Mouse (Mus musculus) kidney, postnatal 4 days (tissue): ENCODE measurements at regions not wholly inside any gene's neighbourhood (a gene's known extent, or its start where the extent isn't known, plus 50 kb on each side); places are given as distances from the start of the nearest gene placed in this dataset.
A peak's percentile ranks its signal among the peaks of the same experiment; 100 is the strongest.

Source experiments
- DNase-seq, 2 experiments: peaks; one replicate each; pipeline ENCODE4 v3.0.0; 2021; ENCODE audit warnings: mixed read lengths in 2 of 2

DNA sequence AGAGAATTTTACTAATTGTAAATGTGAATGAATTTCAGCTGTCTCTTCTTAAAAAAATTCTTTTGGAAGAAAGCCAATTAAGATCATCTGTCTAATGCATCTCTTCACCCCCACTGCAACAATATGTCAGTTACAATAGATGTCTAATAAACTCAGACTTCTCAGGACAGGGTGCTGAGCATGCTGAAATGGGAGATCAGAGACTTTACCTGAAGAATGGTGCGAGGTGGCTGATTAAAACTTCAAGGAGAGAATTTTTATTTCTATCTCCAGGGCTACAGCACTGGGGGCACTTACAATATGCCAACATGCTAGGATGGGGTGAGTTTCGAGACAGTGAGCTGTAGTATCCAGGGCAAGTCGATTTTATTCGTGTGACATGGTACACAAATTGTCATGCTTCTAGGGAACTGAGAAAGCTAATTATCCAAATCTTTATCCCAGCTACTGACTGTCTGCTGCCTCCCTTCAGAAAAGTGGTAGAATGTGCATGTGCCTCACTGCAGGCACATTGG, 449.0 kb upstream of the Fam92a start:
- DNase-seq: no peak

DNA sequence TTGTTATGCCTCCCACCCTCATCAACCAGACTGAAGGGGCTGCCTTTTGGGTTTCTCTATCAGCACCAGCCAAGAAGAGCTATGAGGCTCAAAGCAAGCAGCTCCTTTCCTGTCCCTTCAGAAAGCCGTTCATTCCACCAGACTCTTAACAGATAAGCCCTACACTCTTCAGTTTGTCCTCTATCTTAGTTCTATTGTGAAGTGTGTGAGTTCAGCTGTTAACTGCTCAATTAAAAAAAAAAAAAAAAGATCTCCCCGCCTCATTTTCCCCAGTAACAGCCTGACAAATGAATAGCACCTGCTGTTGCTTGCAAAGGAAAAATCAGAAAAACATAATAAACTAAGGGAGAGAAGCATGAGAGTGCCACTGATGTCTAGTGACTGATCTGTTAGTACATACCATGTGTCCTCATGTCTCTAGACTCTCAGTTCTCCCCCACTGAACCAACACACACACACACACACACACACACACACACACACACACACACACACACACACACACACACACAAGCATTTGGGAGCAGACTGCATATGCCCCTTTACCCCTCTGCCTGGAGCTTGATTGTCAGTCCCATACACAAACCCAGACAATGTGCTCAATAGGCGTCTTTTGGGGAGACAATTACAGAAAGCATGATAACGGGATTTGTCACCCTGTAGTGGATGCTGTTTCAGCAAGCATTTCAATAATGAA, 448.4 kb upstream of the Fam92a start:
- no peak for DNase-seq

DNA sequence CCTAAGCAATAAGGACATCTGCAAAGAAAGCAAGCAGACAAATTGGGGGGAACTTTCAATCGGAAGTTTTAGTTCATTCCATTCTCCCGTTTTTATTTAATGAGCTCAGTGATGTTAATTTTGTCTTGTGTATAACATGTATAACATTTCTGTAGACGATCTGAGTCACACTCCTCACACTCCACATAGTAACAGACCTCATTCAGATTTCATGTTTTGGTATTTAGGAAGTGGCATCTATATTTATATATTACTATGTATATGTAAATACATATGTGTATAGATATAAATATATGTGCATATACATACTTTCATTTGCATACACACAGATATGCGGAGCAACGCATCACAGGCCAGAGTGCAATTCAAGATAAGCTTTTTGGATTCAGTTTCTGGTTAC, 444.9 kb upstream of the Fam92a start:
- no peak for DNase-seq

DNA sequence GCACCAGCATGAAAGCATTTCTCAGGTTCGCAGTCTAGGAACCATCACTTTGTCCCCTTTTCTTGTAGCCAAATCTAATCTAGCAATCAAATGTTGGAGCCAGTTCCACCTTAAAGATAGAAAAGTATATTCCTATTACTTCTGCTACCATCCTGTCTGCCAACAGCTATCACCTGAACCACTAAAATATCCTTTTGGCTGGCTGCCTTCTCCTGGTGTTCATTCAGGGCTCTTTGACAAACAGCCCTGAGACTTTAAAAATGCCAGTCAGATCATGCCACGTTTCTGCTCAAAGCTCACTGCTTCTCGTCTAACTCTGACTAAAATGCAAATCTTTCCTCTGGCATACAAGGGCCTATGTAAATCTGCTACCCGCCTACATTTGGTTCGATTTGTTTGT, 439.7 kb upstream of the Fam92a start:
- DNase-seq: no peak

DNA sequence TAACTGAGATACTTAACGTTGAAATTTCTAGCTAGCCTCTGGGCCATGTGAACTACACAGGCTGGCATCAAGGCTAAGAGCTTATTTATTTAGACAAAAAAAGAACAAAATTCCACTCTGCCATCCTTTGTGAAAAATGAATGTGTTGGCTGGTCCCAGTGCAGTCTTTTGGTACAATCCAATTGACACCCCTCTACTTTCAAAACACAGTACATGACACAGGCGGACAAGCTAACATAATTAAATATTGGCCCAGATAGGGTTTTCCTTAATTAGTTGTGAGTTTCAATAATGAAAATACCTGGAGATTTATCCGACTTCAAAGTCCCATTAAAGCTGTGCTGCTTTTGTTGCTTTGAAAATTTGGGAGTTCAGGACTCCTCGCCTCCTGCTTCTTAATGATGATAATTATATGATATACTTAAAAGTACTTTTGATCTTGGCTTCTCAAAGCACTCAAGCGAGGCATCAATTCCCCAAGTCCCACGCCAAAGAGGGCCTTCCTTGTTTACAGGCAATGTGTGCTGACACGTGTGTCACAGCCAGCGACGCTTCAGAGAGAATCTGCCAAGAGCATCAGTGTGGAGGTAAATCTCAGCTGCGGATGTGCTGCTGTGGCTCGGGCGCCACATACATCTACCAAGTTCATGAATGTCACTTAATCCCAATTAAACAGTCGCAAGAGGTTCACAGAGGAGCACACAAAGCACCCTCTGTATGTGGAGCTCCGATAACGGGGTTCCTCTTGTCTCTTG, 429.5 kb upstream of the Fam92a start:
- DNase-seq: no peak

DNA sequence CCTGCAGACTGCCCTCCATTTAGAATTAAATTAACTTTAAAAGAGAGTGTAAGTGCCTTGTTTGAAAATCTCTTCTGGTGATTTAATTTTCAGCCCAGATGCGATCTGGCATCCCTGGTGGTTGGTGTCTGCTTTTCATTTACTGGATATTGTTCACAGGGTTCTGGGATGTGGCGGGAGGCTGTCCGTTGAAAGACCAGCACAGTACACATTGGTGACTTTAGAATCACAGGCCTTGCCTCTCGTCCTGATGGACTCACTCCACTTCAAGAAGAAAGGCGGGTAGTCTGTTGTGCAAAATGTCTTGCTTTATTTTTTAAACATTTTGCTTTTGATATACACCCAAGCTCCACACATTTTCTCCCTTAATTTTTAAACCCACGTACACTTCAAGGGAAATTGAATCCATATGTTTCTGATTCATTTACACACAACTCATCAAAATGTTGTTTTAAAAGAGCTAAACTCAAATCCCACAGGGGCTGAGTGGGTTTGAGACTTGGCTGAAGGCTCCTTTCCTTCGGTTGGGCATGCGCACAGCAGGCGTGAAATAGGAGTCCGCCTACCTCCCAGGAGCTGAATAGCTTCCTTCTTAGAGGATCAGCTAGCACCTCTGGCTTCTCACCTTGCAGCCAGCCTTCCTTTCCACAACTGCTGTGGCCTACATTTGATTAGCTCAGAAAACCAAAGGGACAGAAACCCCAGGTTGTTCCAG, 424.1 kb upstream of the Fam92a start:
- DNase-seq: peak in 1 of 2 experiments; percentile 6

DNA sequence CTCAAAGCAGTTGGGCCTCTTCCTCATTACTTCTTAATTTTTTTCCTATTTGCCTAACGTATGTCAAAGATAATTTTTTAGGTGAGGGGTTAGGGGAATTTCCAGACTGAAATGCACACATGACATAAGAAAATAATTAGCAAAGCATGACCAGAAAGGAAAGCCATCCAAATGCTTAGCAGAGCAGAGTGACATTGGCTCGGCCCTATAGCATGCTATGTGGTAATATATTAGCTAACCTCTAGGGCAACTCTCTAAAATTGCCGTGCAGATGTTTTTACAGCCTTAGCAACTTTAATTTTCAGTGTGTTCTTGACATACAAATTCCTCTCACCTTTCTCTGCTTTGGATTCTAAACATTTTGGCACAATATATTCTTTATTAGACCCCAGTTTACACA, 421.2 kb upstream of the Fam92a start:
- no peak for DNase-seq

DNA sequence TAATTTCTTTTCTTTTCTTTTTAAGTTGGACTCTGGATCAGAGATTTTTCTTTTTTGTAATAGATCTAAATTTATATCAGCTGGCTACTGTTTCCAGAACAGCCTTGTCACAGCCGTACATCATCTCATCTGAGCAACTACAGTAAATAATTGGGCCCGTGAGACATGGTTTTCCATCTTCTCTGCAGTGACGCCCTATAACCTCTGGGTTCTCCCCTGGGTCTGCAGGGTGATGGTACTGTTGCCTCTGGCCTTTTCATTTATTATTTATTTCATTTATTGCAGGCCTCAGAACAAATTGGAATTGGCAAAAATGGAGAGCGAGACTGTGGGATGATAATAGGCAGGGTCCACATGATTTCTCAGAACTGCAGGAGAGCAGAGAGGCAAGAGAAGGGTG, 406.3 kb upstream of the Fam92a start:
- peak; percentile 16 to 17 for DNase-seq

DNA sequence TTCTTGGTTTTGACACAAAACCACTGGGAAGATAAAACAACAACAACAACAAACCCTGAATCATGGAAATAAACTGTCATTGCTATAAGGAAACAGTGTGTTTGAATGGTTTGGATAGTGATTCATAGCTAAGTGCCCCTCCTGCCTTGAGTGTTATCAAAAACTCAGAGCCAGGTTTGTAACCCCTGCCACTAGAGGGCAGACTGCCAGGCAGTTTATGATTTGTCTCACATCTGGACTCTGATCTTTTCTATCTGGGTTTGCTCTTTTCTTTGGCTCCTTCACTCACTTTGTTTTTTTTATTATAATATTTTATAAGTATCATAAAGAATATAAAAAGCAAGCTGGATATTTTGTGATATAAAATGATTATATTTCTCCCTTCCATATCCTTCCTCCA, 400.1 kb upstream of the Fam92a start:
- peak; percentile 44 to 47 for DNase-seq

DNA sequence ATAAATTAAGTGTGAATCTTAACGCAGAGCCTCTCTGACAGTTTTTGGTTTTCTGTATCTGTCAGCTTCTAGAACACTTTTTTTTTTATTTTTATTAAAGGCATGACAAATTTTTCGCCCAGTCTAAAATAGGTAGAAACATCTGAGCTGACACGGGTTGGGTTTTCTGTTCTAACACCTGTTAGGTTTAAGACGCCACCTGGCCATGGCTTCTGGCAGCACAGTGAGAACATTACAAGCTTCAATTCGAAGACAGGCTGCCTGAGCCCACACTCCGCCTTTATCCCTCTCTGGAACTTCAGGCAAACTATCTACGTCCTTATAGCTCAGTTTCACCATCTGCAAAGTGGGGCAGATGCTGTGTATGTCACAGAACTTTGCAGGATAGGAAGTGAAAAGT, 398.9 kb upstream of the Fam92a start:
- DNase-seq: no peak

DNA sequence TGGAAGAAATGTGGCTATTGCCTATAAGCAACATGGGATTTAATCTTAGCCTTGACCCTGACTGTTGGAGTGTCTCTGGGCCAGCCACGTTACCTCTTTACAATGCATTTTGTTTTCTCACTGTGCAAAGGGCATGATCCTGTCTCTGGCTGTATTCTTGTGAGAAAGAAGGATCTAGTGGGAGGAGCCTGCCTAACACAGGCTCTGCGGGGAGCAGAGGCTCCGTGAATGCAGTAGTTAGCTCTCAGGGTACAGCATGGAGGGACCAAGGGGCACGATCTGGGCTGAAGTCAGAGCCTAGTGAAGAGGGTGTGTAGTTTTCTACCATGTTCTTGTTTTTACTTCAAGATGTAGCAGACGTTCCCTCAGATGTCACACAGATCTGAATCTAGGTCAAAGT, 395.8 kb upstream of the Fam92a start:
- DNase-seq: no peak

DNA sequence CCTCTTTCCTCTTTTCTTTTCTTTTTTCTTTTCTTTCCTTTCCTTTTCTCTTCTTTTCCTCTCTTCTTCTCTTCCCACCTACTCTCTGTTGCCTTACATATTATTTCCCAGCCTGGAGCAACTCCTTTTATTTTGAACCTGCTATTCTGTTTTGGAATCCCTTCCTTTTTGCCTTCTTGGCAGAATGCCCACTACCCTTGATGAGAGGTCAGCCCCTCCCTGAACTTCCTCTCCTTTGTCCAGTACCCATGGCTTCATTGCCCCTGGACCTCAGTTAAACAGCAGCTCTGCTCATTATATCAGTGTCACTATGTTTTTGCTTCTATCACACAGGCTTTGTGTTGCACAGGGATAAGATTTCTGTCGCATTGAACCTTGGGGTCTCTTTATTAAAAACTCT, 391.2 kb upstream of the Fam92a start:
- peak in 1 of 2 experiments; percentile 9 for DNase-seq

DNA sequence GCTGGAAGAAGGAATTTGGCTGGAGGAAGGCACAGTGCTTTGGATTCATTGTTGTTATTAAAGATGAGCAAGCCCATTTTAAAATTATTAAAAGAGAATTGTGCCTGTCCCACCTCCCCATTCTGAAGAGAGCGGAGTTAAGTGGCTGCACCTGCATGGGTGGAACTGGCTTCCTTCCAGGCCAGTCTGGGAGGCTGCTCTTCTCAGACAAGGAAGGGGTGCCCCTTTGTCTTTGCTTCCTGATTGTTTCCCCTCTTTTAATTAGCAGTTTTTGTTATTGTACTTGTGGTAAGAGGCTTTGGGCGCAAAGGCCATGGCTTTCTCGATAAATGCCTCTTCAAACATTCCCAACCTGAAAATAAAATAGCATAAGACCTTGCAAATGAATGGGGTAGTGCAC, 388.7 kb upstream of the Fam92a start:
- DNase-seq: peak in 1 of 2 experiments; percentile 1

DNA sequence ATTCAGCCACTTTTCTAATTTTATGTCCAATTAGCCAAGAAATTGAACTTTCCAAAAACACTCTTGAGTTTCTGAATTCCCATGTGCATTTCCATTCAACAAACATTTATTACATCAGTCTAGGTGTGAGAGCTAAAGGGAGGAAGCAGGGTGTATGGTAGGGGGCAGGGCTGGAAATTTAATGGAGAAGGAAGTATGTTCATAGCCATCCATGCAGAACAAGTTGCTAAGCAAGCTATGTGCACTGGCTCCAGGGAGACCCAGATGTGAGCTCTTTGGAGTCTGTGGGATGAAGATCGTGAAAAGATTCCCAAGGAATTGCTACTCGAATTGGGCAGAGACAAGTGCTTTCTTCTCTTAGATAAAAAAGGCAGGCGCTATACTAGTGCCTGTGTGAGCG, 388.2 kb upstream of the Fam92a start:
- DNase-seq: no peak

DNA sequence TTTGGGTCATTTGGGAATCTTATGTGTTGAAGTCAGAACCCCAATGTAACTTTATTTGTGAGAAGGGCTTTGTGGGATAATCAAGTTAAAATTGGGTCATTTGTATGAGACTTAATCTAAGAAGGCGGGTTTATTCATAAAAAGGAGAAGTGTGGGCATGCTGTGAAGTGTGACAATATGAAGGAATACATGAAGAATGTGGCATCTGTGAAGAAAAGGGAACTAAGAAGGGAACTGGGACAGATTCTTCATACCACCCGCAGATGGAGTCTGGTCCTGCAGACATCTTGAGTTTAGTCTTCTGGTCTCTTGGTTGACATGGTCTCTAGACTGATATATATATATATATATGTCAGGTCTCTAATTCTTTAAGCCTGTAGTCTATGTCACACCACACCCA, 385.3 kb upstream of the Fam92a start:
- no peak for DNase-seq

DNA sequence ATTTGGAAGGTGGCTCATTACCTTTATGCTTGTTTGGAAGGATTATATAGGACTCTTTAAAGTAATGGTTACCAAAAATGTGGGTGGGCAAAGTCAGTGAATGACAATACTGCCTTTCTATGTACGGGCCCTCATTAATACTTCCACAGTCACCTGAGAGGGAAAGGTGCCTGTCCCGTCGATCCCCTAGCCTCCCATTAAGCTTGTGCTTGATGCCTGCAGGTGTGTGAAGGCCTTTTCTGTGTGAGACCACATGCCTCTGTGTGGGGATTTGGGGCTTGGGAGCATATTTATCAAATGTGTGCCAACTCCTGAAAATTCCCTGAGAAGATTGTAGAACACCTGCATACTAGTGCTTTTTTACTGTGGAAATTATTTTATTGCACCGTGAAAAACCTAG, 377.4 kb upstream of the Fam92a start:
- no peak for DNase-seq

DNA sequence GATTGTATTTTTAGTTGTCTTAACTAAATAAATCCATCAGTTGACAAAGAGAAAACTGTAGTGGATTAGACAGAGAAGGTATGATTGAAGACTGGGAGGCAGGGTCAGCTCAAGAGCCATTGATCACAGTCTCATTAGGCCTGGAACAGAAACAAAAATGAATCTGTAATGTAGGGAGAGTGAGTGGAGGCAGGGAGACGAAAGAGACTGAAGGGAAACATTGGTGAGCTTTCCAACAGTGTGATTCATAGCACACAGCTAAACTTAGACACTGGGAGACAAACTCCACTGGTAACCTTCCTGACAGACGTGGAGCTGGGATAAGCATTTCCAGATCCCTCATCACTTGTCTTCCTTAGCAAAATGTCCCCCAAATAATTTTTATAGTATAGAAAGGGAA, 372.1 kb upstream of the Fam92a start:
- no peak for DNase-seq

DNA sequence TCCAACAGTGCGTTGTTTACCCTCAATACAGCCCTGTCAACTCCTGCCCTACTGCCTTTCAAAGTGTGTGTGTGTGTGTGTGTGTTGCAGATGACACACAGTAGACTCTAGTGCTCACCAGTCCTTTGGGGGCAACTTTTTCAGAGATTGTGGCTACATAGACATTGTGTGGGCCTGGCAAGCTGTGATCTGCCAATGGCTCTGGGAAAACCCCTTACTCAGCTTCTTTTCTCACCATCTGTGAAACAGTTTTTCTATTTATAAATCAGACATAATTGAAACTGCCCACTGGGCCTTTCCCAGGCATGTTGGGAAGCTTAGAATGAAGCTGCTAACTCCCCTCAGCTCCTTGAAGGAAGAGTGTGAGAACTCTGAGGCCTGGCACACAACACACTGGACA, 369.7 kb upstream of the Fam92a start:
- DNase-seq: no peak

DNA sequence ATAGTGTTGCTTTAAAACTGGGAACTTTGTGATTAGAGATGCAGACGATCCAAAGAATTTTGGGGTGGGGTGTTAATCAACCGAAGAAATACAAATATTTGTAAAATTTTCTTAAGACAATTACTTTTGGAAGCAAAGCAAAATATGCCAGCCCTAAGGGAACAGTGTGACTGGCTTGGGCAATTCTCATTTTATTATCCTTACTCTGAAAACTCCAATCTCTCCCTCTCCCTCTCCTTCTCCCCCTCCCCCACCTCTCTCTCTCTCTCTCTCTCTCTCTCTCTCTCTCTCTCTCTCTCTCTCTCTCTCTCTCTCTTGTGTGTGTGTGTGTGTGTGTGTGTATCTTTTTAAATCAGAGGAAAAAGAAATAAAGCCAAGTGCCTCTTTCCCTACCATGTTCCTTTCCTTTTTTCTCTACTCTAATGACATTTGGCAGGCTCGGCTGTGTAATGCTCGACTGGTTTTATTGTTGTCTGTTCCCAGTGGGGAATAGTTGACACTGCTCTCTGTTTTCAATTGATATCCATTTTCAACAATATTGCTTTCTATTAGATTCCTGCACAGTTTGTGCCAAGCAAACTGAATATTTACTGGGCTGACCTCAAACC, 367.5 kb upstream of the Fam92a start:
- no peak for DNase-seq

DNA sequence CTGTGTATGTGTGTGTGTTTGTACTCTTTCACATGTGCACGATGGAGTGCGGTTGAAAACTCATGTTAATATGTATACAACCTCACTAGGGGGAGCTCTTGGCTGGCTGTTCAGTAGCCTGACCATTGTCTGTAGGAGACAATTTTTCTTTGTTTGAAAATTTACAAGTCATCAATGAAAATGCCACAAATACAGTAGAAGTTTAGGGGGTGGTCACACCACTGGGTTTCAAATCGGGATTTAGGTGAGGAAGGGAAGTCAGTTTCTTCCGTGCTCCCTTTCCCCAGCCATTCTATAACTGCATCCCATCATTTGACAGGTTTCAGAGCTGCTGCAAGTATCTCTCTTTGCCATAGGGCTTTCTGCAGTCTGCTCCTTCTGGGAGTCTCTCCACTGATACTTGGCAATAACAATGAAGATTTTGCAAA, 366.9 kb upstream of the Fam92a start:
- peak; percentile 62 to 68 for DNase-seq

DNA sequence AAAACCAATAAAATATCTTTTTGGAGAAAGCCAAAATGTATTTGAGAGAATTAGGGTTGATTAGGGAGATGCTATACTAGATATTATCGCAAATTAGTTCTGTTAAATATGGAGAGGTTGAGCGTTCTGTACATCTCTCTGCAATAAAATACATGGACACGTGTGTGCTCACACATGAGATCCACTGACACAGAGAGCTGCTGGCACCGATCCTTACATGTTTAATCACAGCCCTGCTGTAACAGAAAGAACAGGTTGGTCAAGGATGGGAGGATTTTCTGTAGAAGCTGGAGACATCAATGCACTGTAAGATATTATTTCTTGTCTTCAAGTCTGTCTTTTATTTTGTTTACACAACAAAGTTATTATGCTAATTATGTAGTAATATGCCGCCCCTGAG, 366.2 kb upstream of the Fam92a start:
- no peak for DNase-seq

DNA sequence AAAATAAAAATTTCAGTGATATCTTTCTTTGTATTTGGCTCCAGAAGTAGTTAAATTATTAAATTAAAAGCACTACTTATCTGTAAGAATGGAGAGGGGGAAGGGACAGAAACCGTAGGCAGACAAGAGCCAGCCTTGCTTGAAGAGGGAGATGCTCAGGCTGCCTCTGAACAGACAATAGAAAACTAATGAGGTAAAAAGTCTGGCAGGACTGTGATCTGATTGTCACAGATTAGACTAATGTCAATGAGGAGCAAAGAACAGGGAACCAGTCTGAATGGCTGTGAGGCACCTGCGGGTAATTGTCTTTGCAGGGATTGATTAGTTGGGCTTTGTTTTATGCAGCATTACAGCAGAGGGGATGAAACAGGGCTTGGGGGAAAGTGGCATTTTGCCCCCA, 362.3 kb upstream of the Fam92a start:
- DNase-seq: no peak

DNA sequence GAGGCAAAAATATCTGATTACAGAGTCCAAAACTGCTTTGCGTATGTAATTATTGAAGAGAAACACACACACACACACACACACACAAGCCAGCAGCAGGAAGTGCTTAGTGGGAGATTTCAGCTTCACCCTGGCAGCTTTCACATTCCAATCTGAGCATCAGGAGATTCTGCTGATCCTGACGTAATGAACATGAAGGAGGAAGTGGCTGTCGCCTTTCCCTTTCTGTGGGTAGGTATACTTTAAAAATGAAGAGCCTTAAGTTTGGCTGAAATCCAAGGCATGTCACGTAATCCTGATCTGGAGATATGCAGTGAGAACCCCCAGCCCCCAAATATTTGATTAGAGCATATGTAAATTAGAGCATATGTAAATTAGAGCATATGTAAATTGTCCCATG, 361.1 kb upstream of the Fam92a start:
- peak in 1 of 2 experiments; percentile 10 for DNase-seq
